Mouse (Mus musculus) urinary bladder, postnatal 25 days (tissue): ENCODE data around the gene Npr3.

ENCODE experiments used
- DNase-seq: peaks from one replicate; pipeline ENCODE4 v3.0.0; 2022; ENCODE audit warnings: low spot score

Npr3 gene

DNA sequence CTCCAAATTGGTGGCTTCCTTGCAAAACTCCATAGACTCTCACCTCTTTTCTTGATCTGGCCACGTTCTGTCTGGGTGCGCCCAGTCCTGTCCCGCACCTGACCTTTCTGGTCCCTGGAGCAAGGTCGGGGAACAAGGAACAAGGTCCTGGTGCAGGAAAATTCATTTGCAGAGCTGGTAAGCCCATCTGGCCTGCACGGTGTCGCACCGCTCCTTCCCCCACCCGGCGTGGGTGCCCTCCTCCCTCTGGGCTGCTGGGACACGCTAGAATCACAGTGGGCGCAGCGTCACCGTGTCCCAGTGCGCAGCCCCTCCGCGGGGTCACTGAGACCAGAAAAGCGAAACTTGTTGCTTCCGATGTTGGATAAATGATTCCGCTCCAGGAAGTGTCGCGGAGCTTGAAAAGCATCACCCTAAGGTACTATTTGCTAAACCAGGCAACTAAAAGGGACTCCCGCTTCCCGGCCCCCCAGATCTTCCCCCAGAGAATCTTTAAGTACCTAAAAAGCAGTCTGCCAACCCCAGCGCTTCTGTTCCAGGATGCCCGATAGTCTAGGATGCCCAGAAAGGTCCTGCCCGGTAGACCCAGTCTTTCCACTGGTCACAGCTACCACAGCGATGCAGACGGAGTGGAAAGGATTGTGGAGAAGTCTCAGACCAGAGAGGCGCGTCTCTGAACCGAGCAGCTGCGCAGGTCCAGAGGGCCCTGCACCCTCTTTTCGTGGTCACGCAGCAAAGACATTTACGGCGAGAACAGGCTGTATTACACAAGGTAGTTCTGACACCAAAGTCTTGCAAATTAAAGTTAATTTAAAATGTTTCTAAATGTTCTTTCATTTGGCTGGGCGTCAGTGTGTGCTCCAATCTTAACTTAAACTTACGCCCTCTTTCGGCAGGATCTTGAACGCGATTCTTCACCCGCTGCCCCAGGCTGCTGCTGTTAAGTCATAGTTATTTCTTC lies at the start of gene Npr3:
Gene Npr3, minus strand, starts transcription at position 717 of the 961 bp plus-strand sequence.
- DNase-seq, result no peak

DNA sequence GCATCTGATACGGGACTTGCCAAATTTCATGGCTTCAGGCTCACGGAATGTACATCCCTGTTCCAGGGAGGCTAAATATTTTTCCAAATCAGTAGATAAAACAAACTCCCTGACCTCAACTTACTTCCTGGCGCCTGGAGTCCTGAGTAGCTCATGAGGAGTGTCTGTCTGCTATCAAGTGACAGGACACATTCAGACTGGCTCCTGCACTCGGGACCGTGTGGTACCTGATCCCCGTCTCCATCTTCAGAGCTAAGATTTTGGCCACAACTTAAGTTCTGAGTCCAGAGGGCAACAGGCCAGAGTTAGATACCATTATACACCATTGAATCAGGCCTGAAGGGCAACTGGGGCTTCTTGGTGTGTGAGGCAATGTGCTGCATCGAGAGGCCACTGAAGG lies 49.0 kb upstream of the Npr3 start:
- no peak for DNase-seq

DNA sequence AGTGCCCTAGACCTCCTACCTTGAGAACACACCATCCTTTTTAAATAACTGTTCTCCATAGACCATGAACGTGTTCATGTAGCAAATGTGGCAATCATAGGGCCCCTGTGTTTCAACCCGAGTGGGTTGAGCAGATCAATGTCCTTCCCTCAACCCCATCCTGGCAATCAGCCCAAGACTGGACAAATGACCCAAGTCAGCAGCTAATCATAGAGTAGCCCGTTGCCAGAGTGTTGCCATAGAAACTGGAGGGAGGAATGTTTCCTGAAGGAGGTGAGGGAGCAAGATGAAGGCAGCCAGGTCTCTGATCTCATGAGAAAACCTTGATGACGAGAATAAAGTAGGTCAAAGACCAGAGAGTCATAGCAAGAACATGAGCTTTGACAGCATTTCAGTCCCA lies 47.1 kb upstream of the Npr3 start:
- DNase-seq, result no peak

- DNase-seq, result no peak
Observed at GRCm38 (mm10) chr15:11952159-11952558, 45.1 kb upstream of the Npr3 start.

DNA sequence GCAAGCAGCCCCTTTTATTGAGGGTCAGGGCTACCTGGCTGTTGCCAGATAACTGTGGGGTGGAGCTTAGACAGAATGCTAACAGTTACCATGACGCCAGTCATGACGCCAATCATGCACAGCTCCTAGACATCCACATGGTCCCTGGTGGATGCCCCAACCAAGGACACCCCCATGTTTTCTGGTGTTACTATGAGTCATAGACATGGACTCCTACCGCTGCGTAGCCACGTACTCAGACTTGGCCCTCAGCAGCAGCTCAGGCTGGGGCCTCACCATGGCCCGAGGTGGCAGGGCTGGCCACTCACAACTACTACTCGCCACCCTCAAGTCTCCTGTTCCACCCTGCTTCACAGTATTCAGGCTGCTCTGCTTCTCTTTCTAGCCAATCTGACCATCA lies 44.1 kb upstream of the Npr3 start:
- DNase-seq, result no peak

GRCm38 (mm10) chr15:11950144-11950543 lies 43.1 kb upstream of the Npr3 start:
- no peak for DNase-seq

GRCm38 (mm10) chr15:11949490-11949889 lies 42.4 kb upstream of the Npr3 start:
- no peak for DNase-seq

DNA sequence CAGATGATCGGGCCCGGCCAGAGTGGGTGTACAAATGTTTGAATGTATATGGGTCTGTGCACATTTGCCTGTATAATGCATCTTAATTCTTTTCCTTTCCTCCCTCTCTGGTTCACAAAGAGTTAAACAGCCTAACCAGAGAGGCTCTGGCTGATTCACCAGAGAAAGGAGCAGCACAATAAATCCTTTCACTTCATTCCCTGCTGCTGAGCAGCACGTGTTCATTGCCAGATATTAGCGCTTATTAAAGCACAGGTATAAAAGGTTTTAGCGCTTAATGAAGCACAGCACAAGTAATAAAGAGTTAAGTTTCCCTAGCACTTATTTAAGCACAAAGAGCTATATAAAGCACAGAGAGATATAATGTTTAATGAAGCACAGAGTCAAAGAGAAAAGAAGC lies 33.8 kb upstream of the Npr3 start:
- DNase-seq, result no peak

- no peak for DNase-seq
Observed at GRCm38 (mm10) chr15:11927742-11928141, 20.7 kb upstream of the Npr3 start.

GRCm38 (mm10) chr15:11914101-11914500 lies 7.0 kb upstream of the Npr3 start:
- no peak for DNase-seq

- no peak for DNase-seq
Observed at GRCm38 (mm10) chr15:11909875-11910274, 2.8 kb upstream of the Npr3 start.

GRCm38 (mm10) chr15:11908166-11908565 lies 1.1 kb upstream of the Npr3 start:
- DNase-seq, result no peak

- no peak for DNase-seq
Observed at GRCm38 (mm10) chr15:11906021-11906570, 991 bp downstream of the Npr3 start.

- no peak for DNase-seq
Observed at GRCm38 (mm10) chr15:11904848-11905672, 2.0 kb downstream of the Npr3 start.

DNA sequence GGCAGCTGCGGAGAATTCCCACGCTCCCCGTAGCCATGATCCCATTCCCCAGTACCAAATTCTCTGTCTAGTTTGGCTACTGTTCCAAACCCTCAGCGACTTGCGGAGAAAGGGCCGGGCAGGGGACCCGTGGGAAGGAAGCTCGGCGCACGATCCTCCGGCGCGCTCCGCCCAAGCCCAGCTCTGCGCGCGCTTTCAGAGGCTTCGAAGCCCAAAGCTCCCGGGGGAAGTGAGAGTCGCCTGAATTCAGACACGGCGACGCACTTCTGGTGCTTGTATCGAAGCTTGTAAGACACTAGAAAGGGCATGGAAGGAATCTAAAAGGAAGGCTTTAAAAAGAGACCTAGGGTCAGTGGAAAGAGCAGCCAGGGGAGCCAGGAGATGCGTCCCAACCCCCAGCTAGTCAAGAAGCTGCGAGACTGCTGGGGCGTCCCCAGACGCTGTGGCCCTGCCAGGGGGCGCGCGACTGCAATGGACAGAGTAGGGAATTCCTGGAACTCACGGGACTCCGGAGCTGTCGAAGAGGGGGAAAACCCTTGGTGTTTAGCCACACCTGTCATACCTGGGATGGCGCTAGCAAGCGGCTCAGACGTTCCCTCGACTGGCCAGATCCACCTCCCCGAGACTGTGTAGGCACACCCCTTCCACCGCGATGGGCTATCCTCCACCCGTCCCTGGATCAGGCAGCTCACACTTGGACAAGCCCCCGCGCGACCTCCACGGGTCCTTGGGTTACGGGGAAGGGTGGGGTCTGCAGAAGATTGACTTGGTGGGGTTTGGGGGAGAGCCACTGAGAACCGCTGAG lies 2.8 kb downstream of the Npr3 start:
- no peak for DNase-seq

GRCm38 (mm10) chr15:11903196-11904042 lies 3.7 kb downstream of the Npr3 start:
- no peak for DNase-seq

- DNase-seq, result no peak
Observed at GRCm38 (mm10) chr15:11897617-11898016, 9.5 kb downstream of the Npr3 start.

GRCm38 (mm10) chr15:11897162-11897561 lies 9.9 kb downstream of the Npr3 start:
- no peak for DNase-seq

DNA sequence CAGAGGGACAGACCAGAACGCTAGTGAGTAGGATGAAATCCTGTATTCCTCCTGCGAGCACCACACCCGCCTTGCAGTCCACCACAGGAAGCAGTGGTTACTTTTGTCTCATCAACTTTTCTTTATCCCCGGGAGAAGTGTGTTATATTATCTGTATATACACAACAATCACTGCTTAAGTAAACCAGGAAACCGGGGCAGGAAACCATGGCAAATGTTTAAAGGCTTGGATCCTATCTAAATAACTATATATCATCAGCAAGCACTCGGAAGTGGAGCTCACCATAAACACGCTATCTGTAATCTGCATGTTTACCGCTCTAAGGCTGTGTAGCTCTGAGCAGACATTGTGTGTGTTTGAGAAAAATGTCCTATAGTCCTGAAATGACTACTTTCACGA lies 13.1 kb downstream of the Npr3 start:
- no peak for DNase-seq

DNA sequence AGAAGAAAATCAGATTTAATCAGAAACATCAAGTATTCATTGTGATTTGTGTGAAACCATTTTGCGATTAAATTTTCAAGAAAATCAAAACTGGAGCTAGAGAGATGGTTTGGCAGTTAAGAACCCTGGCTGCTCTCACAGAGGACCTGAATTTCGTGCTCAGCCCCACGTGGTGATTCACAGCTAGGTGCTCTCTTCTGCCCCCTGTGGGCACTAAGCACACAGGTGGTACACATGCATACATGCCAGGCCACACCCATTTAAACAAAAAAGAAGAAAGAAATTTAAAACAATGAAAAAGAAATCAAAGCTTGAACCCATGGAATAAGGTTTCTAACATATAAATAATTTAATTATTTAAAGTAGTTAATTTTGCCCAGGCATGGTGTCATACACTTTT lies 15.7 kb downstream of the Npr3 start:
- no peak for DNase-seq
